Mouse (Mus musculus): ENCODE measurements around the gene Fam213a. TPM values are rescaled to one million over a fixed set of nuclear protein-coding genes. Genes with fewer than 3 reads are reported as not detected.
A peak's percentile ranks its signal among the peaks of the same experiment; 100 is the strongest.

Gene Fam213a
- polyA plus RNA-seq, 1 experiment from 2014 or later = 51.6 TPM

GRCm38 (mm10) chr14:41021246-41021645 lies 7.7 kb upstream of the Fam213a start:
- H3K4me1 ChIP-seq (replicated peaks) = no peaks in the 10 kb centered on the region
- H3K27me3 ChIP-seq (replicated peaks) = no peaks in the 10 kb centered on the region
- H3K4me3 ChIP-seq (replicated peaks) = no peak overlapping the region
- 91% methylated on average over 3 of the region's 3 CpGs for WGBS
- no peak overlapping the region for H3K27ac ChIP-seq
- H3K4me2 ChIP-seq (replicated peaks) = no peak overlapping the region
- ATAC-seq = no peak
- H3K9me3 ChIP-seq = no peaks in the 10 kb centered on the region
- H3K36me3 ChIP-seq = no peaks in the 10 kb centered on the region
- H3K9ac ChIP-seq = no peak overlapping the region

GRCm38 (mm10) chr14:41017460-41017859 lies 3.9 kb upstream of the Fam213a start:
- Histone ChIP-seq H3K27me3 (replicated peaks) (no peaks in the 10 kb centered on the region), H3K36me3 (no peaks in the 10 kb centered on the region), H3K4me1 (replicated peaks) (peaks cover 4% of the 10 kb centered on the region; the same call in 1 of the 2 replicates), H3K9ac (no peak overlapping the region), H3K4me3 (replicated peaks) (no peak overlapping the region), H3K27ac (no peak overlapping the region), H3K4me2 (replicated peaks) (no peak overlapping the region), H3K9me3 (no peaks in the 10 kb centered on the region)
- WGBS = 41% methylated on average over 5 of the region's 5 CpGs
- ATAC-seq = no peak

- Histone ChIP-seq H3K9ac (no peak overlapping the region), H3K27me3 (replicated peaks) (no peaks in the 10 kb centered on the region), H3K4me2 (replicated peaks) (no peak overlapping the region), H3K4me3 (replicated peaks) (no peak overlapping the region), H3K27ac (no peak overlapping the region), H3K36me3 (no peaks in the 10 kb centered on the region), H3K4me1 (replicated peaks) (peaks cover 4% of the 10 kb centered on the region; the same call in 1 of the 2 replicates), H3K9me3 (no peaks in the 10 kb centered on the region)
- no peak for ATAC-seq
- 59% methylated on average over 5 of the region's 5 CpGs for WGBS
Measured at GRCm38 (mm10) chr14:41014701-41015240, 1.2 kb upstream of the Fam213a start.

GRCm38 (mm10) chr14:41013143-41013542 lies 445 bp downstream of the Fam213a start:
- peaks cover 8% of the 10 kb centered on the region for H3K4me1 ChIP-seq (replicated peaks)
- H3K9me3 ChIP-seq = no peaks in the 10 kb centered on the region
- H3K27ac ChIP-seq = no peak overlapping the region
- no peaks in the 10 kb centered on the region for H3K36me3 ChIP-seq
- peak overlapping the region; percentile 55 for H3K4me3 ChIP-seq (replicated peaks)
- peak overlapping the region; percentile 90 for H3K4me2 ChIP-seq (replicated peaks)
- 16% methylated on average over 9 of the region's 9 CpGs for WGBS
- peak overlapping the region; percentile 65 for H3K9ac ChIP-seq
- no peaks in the 10 kb centered on the region for H3K27me3 ChIP-seq (replicated peaks)
- ATAC-seq = no peak

GRCm38 (mm10) chr14:41011916-41012315 lies 1.7 kb downstream of the Fam213a start:
- no peak for ATAC-seq
- Histone ChIP-seq H3K4me2 (replicated peaks) (no peak overlapping the region), H3K36me3 (no peaks in the 10 kb centered on the region), H3K4me3 (replicated peaks) (no peak overlapping the region), H3K9me3 (no peaks in the 10 kb centered on the region), H3K27ac (no peak overlapping the region), H3K9ac (no peak overlapping the region), H3K27me3 (replicated peaks) (no peaks in the 10 kb centered on the region), H3K4me1 (replicated peaks) (peaks cover 18% of the 10 kb centered on the region)
- 69% methylated on average over 3 of the region's 3 CpGs for WGBS

GRCm38 (mm10) chr14:41008138-41008537 lies 5.5 kb downstream of the Fam213a start:
- H3K27me3 ChIP-seq (replicated peaks) = no peaks in the 10 kb centered on the region
- no peak overlapping the region for H3K9ac ChIP-seq
- ATAC-seq = peak; percentile 91
- peaks cover 34% of the 10 kb centered on the region for H3K4me1 ChIP-seq (replicated peaks)
- no peaks in the 10 kb centered on the region for H3K36me3 ChIP-seq
- H3K9me3 ChIP-seq = no peaks in the 10 kb centered on the region
- no peak overlapping the region for H3K4me2 ChIP-seq (replicated peaks)
- peak overlapping the region; percentile 63 for H3K27ac ChIP-seq
- 36% methylated on average over 2 of the region's 2 CpGs for WGBS
- no peak overlapping the region for H3K4me3 ChIP-seq (replicated peaks)

- no peaks in the 10 kb centered on the region for H3K27me3 ChIP-seq (replicated peaks)
- ATAC-seq = peak; percentile 68
- peak overlapping the region; percentile 63 for H3K27ac ChIP-seq
- no peak overlapping the region for H3K4me3 ChIP-seq (replicated peaks)
- H3K36me3 ChIP-seq = no peaks in the 10 kb centered on the region
- no peak overlapping the region for H3K9ac ChIP-seq
- 18% methylated on average over 5 of the region's 5 CpGs for WGBS
- no peak overlapping the region for H3K4me2 ChIP-seq (replicated peaks)
- H3K9me3 ChIP-seq = no peaks in the 10 kb centered on the region
- peaks cover 32% of the 10 kb centered on the region for H3K4me1 ChIP-seq (replicated peaks)
Measured at GRCm38 (mm10) chr14:41007641-41008040, 5.9 kb downstream of the Fam213a start.

GRCm38 (mm10) chr14:41006899-41007298 lies 6.7 kb downstream of the Fam213a start:
- no peaks in the 10 kb centered on the region for H3K27me3 ChIP-seq (replicated peaks)
- H3K4me1 ChIP-seq (replicated peaks) = peaks cover 32% of the 10 kb centered on the region
- no peak overlapping the region for H3K9ac ChIP-seq
- H3K27ac ChIP-seq = peak overlapping the region; percentile 22; the same call in 1 of the 2 replicates
- no peak overlapping the region for H3K4me2 ChIP-seq (replicated peaks)
- 36% methylated on average over 3 of the region's 3 CpGs for WGBS
- no peak for ATAC-seq
- H3K9me3 ChIP-seq = no peaks in the 10 kb centered on the region
- H3K36me3 ChIP-seq = no peaks in the 10 kb centered on the region
- no peak overlapping the region for H3K4me3 ChIP-seq (replicated peaks)

GRCm38 (mm10) chr14:41006263-41006662 lies 7.3 kb downstream of the Fam213a start:
- Histone ChIP-seq H3K9me3 (no peaks in the 10 kb centered on the region), H3K27me3 (replicated peaks) (no peaks in the 10 kb centered on the region), H3K4me3 (replicated peaks) (no peak overlapping the region), H3K27ac (no peak overlapping the region), H3K9ac (no peak overlapping the region), H3K4me1 (replicated peaks) (peaks cover 32% of the 10 kb centered on the region), H3K4me2 (replicated peaks) (no peak overlapping the region), H3K36me3 (no peaks in the 10 kb centered on the region)
- 80% methylated on average over 10 of the region's 10 CpGs for WGBS
- no peak for ATAC-seq

GRCm38 (mm10) chr14:41005716-41006115 lies 7.9 kb downstream of the Fam213a start:
- Histone ChIP-seq H3K9me3 (no peaks in the 10 kb centered on the region), H3K27me3 (replicated peaks) (no peaks in the 10 kb centered on the region), H3K4me3 (replicated peaks) (no peak overlapping the region), H3K4me1 (replicated peaks) (peaks cover 32% of the 10 kb centered on the region), H3K27ac (no peak overlapping the region), H3K4me2 (replicated peaks) (no peak overlapping the region), H3K36me3 (no peaks in the 10 kb centered on the region), H3K9ac (no peak overlapping the region)
- no peak for ATAC-seq
- 81% methylated on average over 9 of the region's 9 CpGs for WGBS

GRCm38 (mm10) chr14:41004201-41005141 lies 9.1 kb downstream of the Fam213a start:
- Histone ChIP-seq H3K27me3 (replicated peaks) (no peaks in the 10 kb centered on the region), H3K9me3 (no peaks in the 10 kb centered on the region), H3K36me3 (no peaks in the 10 kb centered on the region), H3K9ac (0 out of 2 replicates have a peak overlapping the region, but pooled peaks have one; percentile 30), H3K4me2 (replicated peaks) (peak overlapping the region; percentile 25), H3K27ac (no peak overlapping the region), H3K4me1 (replicated peaks) (peaks cover 32% of the 10 kb centered on the region), H3K4me3 (replicated peaks) (no peak overlapping the region)
- 35% methylated on average over 22 of the region's 22 CpGs for WGBS
- no peak for ATAC-seq

GRCm38 (mm10) chr14:41001576-41001975 lies 12.0 kb downstream of the Fam213a start:
- H3K27ac ChIP-seq = no peak overlapping the region
- H3K4me2 ChIP-seq (replicated peaks) = no peak overlapping the region
- 89% methylated on average over 5 of the region's 5 CpGs for WGBS
- no peaks in the 10 kb centered on the region for H3K36me3 ChIP-seq
- no peak overlapping the region for H3K9ac ChIP-seq
- no peaks in the 10 kb centered on the region for H3K9me3 ChIP-seq
- no peak overlapping the region for H3K4me3 ChIP-seq (replicated peaks)
- H3K4me1 ChIP-seq (replicated peaks) = peaks cover 17% of the 10 kb centered on the region; the same call in 1 of the 2 replicates
- no peak for ATAC-seq
- H3K27me3 ChIP-seq (replicated peaks) = no peaks in the 10 kb centered on the region
